13 mouse cellular contexts compared by ENCODE assay signal in genomic region chr1:172317946-172318345, GRCm38 (mm10). TPM values are rescaled to one million over a fixed set of nuclear protein-coding genes. Genes with fewer than 3 reads are reported as not detected.
DNase-seq lines count a peak whose midpoint lies in the region; ATAC-seq lines count a peak whose summit lies in the region.
"Had no signal": no experiment of that assay in that cellular context is flagged by ENCODE, and none has a peak within 500 bp of the region (broad histone marks: within the 10 kb centered on the region; RNA-seq: fewer than 3 reads in every experiment).

No protein-coding gene starts in this region.

- no peak overlapping the region for H3K4me2 ChIP-seq in midbrain, embryonic 11.5 days
- H3K4me2 ChIP-seq in midbrain, embryonic 14.5 days (ENCODE audit: low read length) = no peak overlapping the region

- peak; percentile 62 for DNase-seq in cerebellum, adult 11 months
- no peak for DNase-seq in midbrain, embryonic 10.5 days (ENCODE audit: low spot score)
- DNase-seq in midbrain, embryonic 11.5 days (ENCODE audit: low spot score, missing footprints) = no peak
- peak; percentile 52 to 65 for DNase-seq in cerebellum, postnatal 14 days
- DNase-seq in midbrain, embryonic 14.5 days = no peak
- no peak for DNase-seq in liver
- no peak for DNase-seq in natural killer cell, adult 2 months (ENCODE audit: low spot score in 2 of 2)
- DNase-seq: heart, postnatal 36 days; kidney, adult 9 months; lung, adult 2 months had no signal

- H3K36me3 ChIP-seq in midbrain, embryonic 10.5 days = peaks cover 43% of the 10 kb centered on the region
- H3K36me3 ChIP-seq in midbrain, embryonic 11.5 days (ENCODE audit: control insufficient read depth, insufficient read depth, low read length) = peaks cover 7% of the 10 kb centered on the region; the same call in 1 of the 2 replicates
- H3K36me3 ChIP-seq in midbrain, embryonic 14.5 days (ENCODE audit: control insufficient read depth, insufficient read depth, low read length) = peaks cover 12% of the 10 kb centered on the region; the same call in 1 of the 2 replicates

- no peak overlapping the region for H3K4me3 ChIP-seq in midbrain, embryonic 10.5 days
- H3K4me3 ChIP-seq in midbrain, embryonic 11.5 days (ENCODE audit: low read depth, low read length) = no peak overlapping the region
- no peak overlapping the region for H3K4me3 ChIP-seq in midbrain, embryonic 14.5 days (replicated peaks; ENCODE audit: low read depth, low read length)
- H3K4me3 ChIP-seq: limb, embryonic 12.5 days had no signal

- WGBS in midbrain, embryonic 10.5 days = 44% methylated on average over 15 of the region's 15 CpGs
- 49% methylated on average over 15 of the region's 15 CpGs for WGBS in midbrain, embryonic 11.5 days
- 58% methylated on average over 15 of the region's 15 CpGs for WGBS in midbrain, embryonic 14.5 days

- ATAC-seq in cerebellum, adult (ENCODE audit: insufficient number of reproducible peaks, low FRiP score, low TSS enrichment) = no peak
- ATAC-seq in midbrain, embryonic 11.5 days (ENCODE audit: low FRiP score) = no peak
- ATAC-seq in midbrain, embryonic 14.5 days (ENCODE audit: low FRiP score, low TSS enrichment) = no peak

- no peak overlapping the region for H3K9ac ChIP-seq in midbrain, embryonic 11.5 days (ENCODE audit: low read length)
- H3K9ac ChIP-seq in midbrain, embryonic 14.5 days (replicated peaks; ENCODE audit: low read length) = no peak overlapping the region

- peaks cover 70% of the 10 kb centered on the region for H3K27me3 ChIP-seq in midbrain, embryonic 10.5 days (ENCODE audit: low read depth, poor library complexity, severe bottlenecking)
- H3K27me3 ChIP-seq in midbrain, embryonic 11.5 days (ENCODE audit: control insufficient read depth, insufficient read depth, low read length) = peaks cover 4% of the 10 kb centered on the region
- H3K27me3 ChIP-seq in midbrain, embryonic 14.5 days (ENCODE audit: control insufficient read depth, insufficient read depth, low read length) = no peaks in the 10 kb centered on the region

- peaks cover 69% of the 10 kb centered on the region for H3K4me1 ChIP-seq in midbrain, embryonic 10.5 days
- H3K4me1 ChIP-seq in midbrain, embryonic 11.5 days (ENCODE audit: control insufficient read depth, insufficient read depth, low read length) = peaks cover 28% of the 10 kb centered on the region
- peaks cover 20% of the 10 kb centered on the region for H3K4me1 ChIP-seq in midbrain, embryonic 14.5 days (ENCODE audit: control insufficient read depth, insufficient read depth, low read length)

- peak overlapping the region; percentile 70; the same call in 1 of the 2 replicates for H3K27ac ChIP-seq in midbrain, embryonic 10.5 days (replicated peaks)
- no peak overlapping the region for H3K27ac ChIP-seq in midbrain, embryonic 11.5 days (ENCODE audit: low read depth, low read length)
- H3K27ac ChIP-seq in midbrain, embryonic 14.5 days (replicated peaks; ENCODE audit: low read depth, low read length) = peak overlapping the region; percentile 32; the same call in 1 of the 2 replicates
- H3K27ac ChIP-seq: embryonic facial prominence, embryonic 10.5 days had no signal

- H3K9me3 ChIP-seq in midbrain, embryonic 10.5 days (replicated peaks) = no peaks in the 10 kb centered on the region
- H3K9me3 ChIP-seq in midbrain, embryonic 11.5 days (ENCODE audit: control insufficient read depth, low read length) = no peaks in the 10 kb centered on the region
- H3K9me3 ChIP-seq in midbrain, embryonic 14.5 days (ENCODE audit: control insufficient read depth, low read length) = no peaks in the 10 kb centered on the region
- H3K9me3 ChIP-seq: embryonic facial prominence, embryonic 10.5 days; limb, embryonic 12.5 days had no signal

RNA-seq across cellular contexts. Expression of gene Kcnj9, which starts 11.2 kb away (rescaled TPM):
- polyA plus RNA-seq in midbrain, embryonic 10.5 days (2016; fragmentation: Nextera tagmentation; extraction: Ambion mirVana) = 0.23 and 0.61 TPM in 2 replicates
- 0.37 and 0.43 TPM in 2 replicates for polyA plus RNA-seq in midbrain, embryonic 11.5 days (2014; fragmentation: Nextera tagmentation; extraction: Ambion mirVana)
- 3.0 and 3.9 TPM in 2 replicates for polyA plus RNA-seq in midbrain, embryonic 14.5 days (2014; fragmentation: Nextera tagmentation; extraction: Ambion mirVana)
- polyA plus RNA-seq: limb, embryonic 12.5 days; lung, adult 2 months had no signal

RNA-seq across cellular contexts. Expression of gene Atp1a2, which starts 20.1 kb away (rescaled TPM):
- 3.0 and 4.3 TPM in 2 replicates for polyA plus RNA-seq in midbrain, embryonic 10.5 days (2016; fragmentation: Nextera tagmentation; extraction: Ambion mirVana)
- 1.4 and 1.9 TPM in 2 replicates for polyA plus RNA-seq in midbrain, embryonic 11.5 days (2014; fragmentation: Nextera tagmentation; extraction: Ambion mirVana)
- polyA plus RNA-seq in midbrain, embryonic 14.5 days (2014; fragmentation: Nextera tagmentation; extraction: Ambion mirVana) = 18.2 and 19.4 TPM in 2 replicates

RNA-seq across cellular contexts. Expression of gene Kcnj10, which starts 23.1 kb away (rescaled TPM):
- 0.46 and 0.75 TPM in 2 replicates for polyA plus RNA-seq in midbrain, embryonic 10.5 days (2016; fragmentation: Nextera tagmentation; extraction: Ambion mirVana)
- polyA plus RNA-seq in midbrain, embryonic 11.5 days (2014; fragmentation: Nextera tagmentation; extraction: Ambion mirVana) = 0.75 TPM in 2 replicates
- 1.5 TPM in 2 replicates for polyA plus RNA-seq in midbrain, embryonic 14.5 days (2014; fragmentation: Nextera tagmentation; extraction: Ambion mirVana)

RNA-seq across cellular contexts. Expression of gene Igsf8, which starts 56.5 kb away (rescaled TPM):
- polyA plus RNA-seq in midbrain, embryonic 10.5 days (2016; fragmentation: Nextera tagmentation; extraction: Ambion mirVana) = 50.2 and 62.4 TPM in 2 replicates
- 47.2 and 55.1 TPM in 2 replicates for polyA plus RNA-seq in midbrain, embryonic 11.5 days (2014; fragmentation: Nextera tagmentation; extraction: Ambion mirVana)
- polyA plus RNA-seq in midbrain, embryonic 14.5 days (2014; fragmentation: Nextera tagmentation; extraction: Ambion mirVana) = 55.6 and 61.0 TPM in 2 replicates

RNA-seq across cellular contexts. Expression of gene Pigm, which starts 58.4 kb away (rescaled TPM):
- polyA plus RNA-seq in midbrain, embryonic 10.5 days (2016; fragmentation: Nextera tagmentation; extraction: Ambion mirVana) = 9.3 and 9.9 TPM in 2 replicates
- polyA plus RNA-seq in midbrain, embryonic 11.5 days (2014; fragmentation: Nextera tagmentation; extraction: Ambion mirVana) = 11.0 and 12.2 TPM in 2 replicates
- 5.2 and 6.4 TPM in 2 replicates for polyA plus RNA-seq in midbrain, embryonic 14.5 days (2014; fragmentation: Nextera tagmentation; extraction: Ambion mirVana)

Comparison
In these comparisons a context has a peak if more than half of its experiments do, and no peak if none do; other contexts are left out.
1. DNase-seq: peak in cerebellum, adult 11 months (single experiment) and cerebellum, postnatal 14 days (2 of 2); none in midbrain, embryonic 10.5 days (single experiment), midbrain, embryonic 11.5 days (single experiment), midbrain, embryonic 14.5 days (single experiment), liver (single experiment) and natural killer cell, adult 2 months (0 of 2).